Mouse (Mus musculus): ENCODE measurements around the gene Olr1. TPM values are rescaled to one million over a fixed set of nuclear protein-coding genes. Genes with fewer than 3 reads are reported as not detected.

Gene Olr1
- polyA plus RNA-seq, 1 experiment from 2014 or later: 2.7 TPM

GRCm38 (mm10) chr6:129530261-129530660, 23.3 kb upstream of the Olr1 start:
- Histone ChIP-seq H3K9me3 (ENCODE audit: low read length) (no peaks in the 10 kb centered on the region), H3K4me3 (ENCODE audit: low read depth, low read length) (no peak overlapping the region), H3K4me2 (replicated peaks; ENCODE audit: low read depth, low read length) (no peak overlapping the region), H3K36me3 (ENCODE audit: insufficient read depth, low read length) (no peaks in the 10 kb centered on the region), H3K9ac (replicated peaks; ENCODE audit: low read depth) (no peak overlapping the region), H3K27ac (ENCODE audit: low read length) (no peak overlapping the region), H3K4me1 (ENCODE audit: insufficient read depth, low read depth, low read length) (peaks cover 7% of the 10 kb centered on the region; the same call in 1 of the 2 replicates), H3K27me3 (replicated peaks; ENCODE audit: insufficient read depth, low read length) (no peaks in the 10 kb centered on the region)
- TF ChIP-seq EP300 (IDR thresholded peaks at IDR 0.05): no peak
- TF ChIP-seq CTCF (IDR thresholded peaks at IDR 0.05): no peak
- ATAC-seq: no peak
- no peak for DNase-seq (ENCODE audit: low spot score)

DNA sequence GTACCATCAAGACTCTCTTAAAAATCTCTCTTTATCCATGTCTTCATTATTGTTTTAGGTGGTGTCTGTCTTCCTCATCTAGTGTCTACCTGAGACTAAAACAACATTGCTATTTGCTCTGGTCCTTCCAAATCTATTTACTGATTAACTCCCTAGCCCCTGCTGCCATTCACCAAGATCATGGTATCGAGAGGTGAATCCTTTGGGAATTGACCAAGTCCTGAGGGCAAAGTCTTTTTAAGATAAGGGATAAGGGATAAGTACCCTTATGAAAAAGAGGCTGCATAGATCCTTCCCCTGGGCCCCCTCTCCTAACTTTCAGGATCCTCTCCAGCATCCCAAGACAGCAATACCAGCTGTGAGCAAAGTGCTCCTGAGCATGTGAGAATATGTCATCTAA, 22.6 kb upstream of the Olr1 start:
- Histone ChIP-seq H3K4me3 (ENCODE audit: low read depth, low read length) (no peak overlapping the region), H3K27me3 (replicated peaks; ENCODE audit: insufficient read depth, low read length) (no peaks in the 10 kb centered on the region), H3K9me3 (ENCODE audit: low read length) (no peaks in the 10 kb centered on the region), H3K4me1 (ENCODE audit: insufficient read depth, low read depth, low read length) (no peaks in the 10 kb centered on the region; the same call in 1 of the 2 replicates), H3K27ac (ENCODE audit: low read length) (no peak overlapping the region), H3K4me2 (replicated peaks; ENCODE audit: low read depth, low read length) (no peak overlapping the region), H3K9ac (replicated peaks; ENCODE audit: low read depth) (no peak overlapping the region), H3K36me3 (ENCODE audit: insufficient read depth, low read length) (no peaks in the 10 kb centered on the region)
- DNase-seq (ENCODE audit: low spot score) (no peak), ATAC-seq (no peak)
- TF ChIP-seq CTCF (IDR thresholded peaks at IDR 0.05): no peak
- TF ChIP-seq EP300 (IDR thresholded peaks at IDR 0.05): no peak
- WGBS: 64% methylated on average over 1 of the region's 1 CpGs

GRCm38 (mm10) chr6:129527416-129527815, 20.5 kb upstream of the Olr1 start:
- H3K4me2 ChIP-seq (replicated peaks; ENCODE audit: low read depth, low read length): no peak overlapping the region
- no peaks in the 10 kb centered on the region for H3K36me3 ChIP-seq (ENCODE audit: insufficient read depth, low read length)
- WGBS: 54% methylated on average over 2 of the region's 2 CpGs
- DNase-seq (ENCODE audit: low spot score) (no peak), ATAC-seq (no peak)
- no peak overlapping the region for H3K27ac ChIP-seq (ENCODE audit: low read length)
- H3K9me3 ChIP-seq (ENCODE audit: low read length): no peaks in the 10 kb centered on the region
- TF ChIP-seq CTCF (IDR thresholded peaks at IDR 0.05) (no peak), EP300 (IDR thresholded peaks at IDR 0.05) (no peak)
- H3K4me3 ChIP-seq (ENCODE audit: low read depth, low read length): no peak overlapping the region
- H3K9ac ChIP-seq (replicated peaks; ENCODE audit: low read depth): no peak overlapping the region
- H3K27me3 ChIP-seq (replicated peaks; ENCODE audit: insufficient read depth, low read length): no peaks in the 10 kb centered on the region
- no peaks in the 10 kb centered on the region for H3K4me1 ChIP-seq (ENCODE audit: insufficient read depth, low read depth, low read length)

DNA sequence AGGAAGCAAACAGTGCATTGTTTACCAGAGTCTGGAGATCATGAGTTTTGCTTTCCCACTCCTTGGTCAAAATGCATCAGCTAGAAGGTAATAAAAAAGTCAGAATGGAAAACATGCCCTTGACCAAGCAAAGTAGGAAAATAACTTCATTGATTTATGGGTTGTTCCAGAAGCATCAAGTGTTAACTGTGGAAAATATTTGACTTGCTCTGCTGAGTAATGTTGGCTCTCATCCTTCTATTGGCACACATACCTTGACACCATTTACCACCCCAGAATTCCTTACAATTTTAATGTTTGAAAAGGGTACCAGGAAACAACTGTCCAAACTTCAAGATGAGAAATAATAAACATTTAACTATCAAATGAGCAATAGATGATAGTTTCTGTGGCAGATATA, 19.1 kb upstream of the Olr1 start:
- no peaks in the 10 kb centered on the region for H3K4me1 ChIP-seq (ENCODE audit: insufficient read depth, low read depth, low read length)
- no peak overlapping the region for H3K9ac ChIP-seq (replicated peaks; ENCODE audit: low read depth)
- DNase-seq (ENCODE audit: low spot score) (no peak), ATAC-seq (no peak)
- H3K4me3 ChIP-seq (ENCODE audit: low read depth, low read length): no peak overlapping the region
- no peak overlapping the region for H3K27ac ChIP-seq (ENCODE audit: low read length)
- no peaks in the 10 kb centered on the region for H3K27me3 ChIP-seq (replicated peaks; ENCODE audit: insufficient read depth, low read length)
- no peaks in the 10 kb centered on the region for H3K9me3 ChIP-seq (ENCODE audit: low read length)
- H3K4me2 ChIP-seq (replicated peaks; ENCODE audit: low read depth, low read length): no peak overlapping the region
- H3K36me3 ChIP-seq (ENCODE audit: insufficient read depth, low read length): no peaks in the 10 kb centered on the region
- TF ChIP-seq CTCF (IDR thresholded peaks at IDR 0.05) (no peak), EP300 (IDR thresholded peaks at IDR 0.05) (no peak)

DNA sequence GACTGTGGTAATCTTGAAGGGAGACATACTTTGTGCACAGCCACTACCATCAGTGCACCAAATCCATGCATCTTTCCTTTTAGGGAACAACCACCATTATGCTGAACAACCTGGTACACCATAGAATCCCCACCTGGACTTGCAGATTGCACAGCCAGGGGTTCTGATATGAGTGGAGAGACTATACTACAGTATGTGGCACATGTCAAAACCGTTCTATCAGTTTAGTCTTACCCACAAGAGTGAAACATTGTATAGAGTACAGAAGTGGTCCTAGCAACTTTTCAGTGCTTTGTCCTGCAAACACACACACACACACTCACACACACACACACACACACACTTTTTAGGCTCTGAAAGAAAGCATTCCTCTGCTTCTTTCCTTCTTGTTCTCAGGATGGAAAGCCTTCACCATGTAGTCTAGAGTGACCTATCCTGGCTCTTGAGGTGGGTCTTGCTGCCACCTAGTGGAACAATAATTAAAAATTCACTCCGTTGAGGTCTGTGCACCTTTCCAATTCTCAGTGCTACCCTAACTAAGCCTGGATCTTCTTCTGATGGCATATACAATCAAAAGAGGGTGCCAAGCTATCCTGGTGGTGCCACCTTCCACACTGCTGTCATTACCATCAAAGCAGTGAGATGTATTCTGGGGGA, 10.9 kb upstream of the Olr1 start:
- WGBS: 48% methylated on average over 2 of the region's 2 CpGs
- no peaks in the 10 kb centered on the region for H3K27me3 ChIP-seq (replicated peaks; ENCODE audit: insufficient read depth, low read length)
- no peak overlapping the region for H3K27ac ChIP-seq (ENCODE audit: low read length)
- no peaks in the 10 kb centered on the region for H3K9me3 ChIP-seq (ENCODE audit: low read length)
- DNase-seq (ENCODE audit: low spot score) (peak; percentile 70), ATAC-seq (peak; percentile 70)
- TF ChIP-seq CTCF (IDR thresholded peaks at IDR 0.05): peak; percentile 77
- TF ChIP-seq EP300 (IDR thresholded peaks at IDR 0.05): no peak
- no peaks in the 10 kb centered on the region for H3K4me1 ChIP-seq (ENCODE audit: insufficient read depth, low read depth, low read length)
- H3K4me3 ChIP-seq (ENCODE audit: low read depth, low read length): no peak overlapping the region
- H3K9ac ChIP-seq (replicated peaks; ENCODE audit: low read depth): no peak overlapping the region
- H3K36me3 ChIP-seq (ENCODE audit: insufficient read depth, low read length): no peaks in the 10 kb centered on the region
- no peak overlapping the region for H3K4me2 ChIP-seq (replicated peaks; ENCODE audit: low read depth, low read length)

DNA sequence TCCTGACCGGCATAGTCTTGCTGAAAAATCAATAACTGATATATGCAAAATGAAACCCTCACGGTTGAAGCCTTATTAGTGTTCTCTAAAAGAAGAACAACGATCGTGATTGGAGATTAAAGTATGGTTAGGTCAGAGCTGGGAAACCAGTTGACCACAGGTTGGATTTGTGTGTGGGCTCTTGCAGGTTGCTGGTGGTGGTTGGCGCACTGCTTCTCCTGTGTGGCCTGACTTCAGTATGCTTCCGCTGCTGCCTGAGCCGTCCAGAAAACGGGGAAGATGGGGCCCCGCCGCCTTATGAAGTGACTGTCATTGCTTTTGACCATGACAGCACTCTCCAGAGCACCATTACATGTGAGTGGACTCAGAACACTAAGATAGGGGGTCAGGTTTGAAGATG, 9.4 kb upstream of the Olr1 start:
- TF ChIP-seq EP300 (IDR thresholded peaks at IDR 0.05) (no peak), CTCF (IDR thresholded peaks at IDR 0.05) (no peak)
- H3K4me1 ChIP-seq (ENCODE audit: insufficient read depth, low read depth, low read length): no peaks in the 10 kb centered on the region
- ATAC-seq (no peak), DNase-seq (ENCODE audit: low spot score) (no peak)
- no peak overlapping the region for H3K27ac ChIP-seq (ENCODE audit: low read length)
- no peaks in the 10 kb centered on the region for H3K36me3 ChIP-seq (ENCODE audit: insufficient read depth, low read length)
- H3K9me3 ChIP-seq (ENCODE audit: low read length): no peaks in the 10 kb centered on the region
- H3K9ac ChIP-seq (replicated peaks; ENCODE audit: low read depth): no peak overlapping the region
- 85% methylated on average over 10 of the region's 10 CpGs for WGBS
- no peak overlapping the region for H3K4me3 ChIP-seq (ENCODE audit: low read depth, low read length)
- H3K4me2 ChIP-seq (replicated peaks; ENCODE audit: low read depth, low read length): no peak overlapping the region
- H3K27me3 ChIP-seq (replicated peaks; ENCODE audit: insufficient read depth, low read length): no peaks in the 10 kb centered on the region

- Histone ChIP-seq H3K27me3 (replicated peaks; ENCODE audit: insufficient read depth, low read length) (no peaks in the 10 kb centered on the region), H3K36me3 (ENCODE audit: insufficient read depth, low read length) (no peaks in the 10 kb centered on the region), H3K9me3 (ENCODE audit: low read length) (no peaks in the 10 kb centered on the region), H3K27ac (ENCODE audit: low read length) (no peak overlapping the region), H3K9ac (replicated peaks; ENCODE audit: low read depth) (no peak overlapping the region), H3K4me1 (ENCODE audit: insufficient read depth, low read depth, low read length) (no peaks in the 10 kb centered on the region), H3K4me2 (replicated peaks; ENCODE audit: low read depth, low read length) (no peak overlapping the region), H3K4me3 (ENCODE audit: low read depth, low read length) (no peak overlapping the region)
- 66% methylated on average over 3 of the region's 3 CpGs for WGBS
- ATAC-seq (no peak), DNase-seq (ENCODE audit: low spot score) (no peak)
- TF ChIP-seq EP300 (IDR thresholded peaks at IDR 0.05) (no peak), CTCF (IDR thresholded peaks at IDR 0.05) (no peak)
Observed at GRCm38 (mm10) chr6:129515068-129515467, 8.1 kb upstream of the Olr1 start.
